Mouse (Mus musculus) embryonic fibroblast, embryonic 13.5 days (primary cell): ENCODE measurements around the gene Olfml2b.

Experiments
- CTCF ChIP-seq: IDR thresholded peaks from 2 replicates; pipeline ENCODE4 v1.5.1; 2011; ENCODE audit warnings: mild to moderate bottlenecking, control low read depth, low read length, moderate library complexity, borderline replicate concordance; ENCODE audit not compliant: insufficient read depth
- POLR2A ChIP-seq: IDR thresholded peaks from 2 replicates; pipeline ENCODE4 v1.6.1; 2011; ENCODE audit warnings: low read depth, mild to moderate bottlenecking, control low read depth, low read length, moderate library complexity

DNA sequence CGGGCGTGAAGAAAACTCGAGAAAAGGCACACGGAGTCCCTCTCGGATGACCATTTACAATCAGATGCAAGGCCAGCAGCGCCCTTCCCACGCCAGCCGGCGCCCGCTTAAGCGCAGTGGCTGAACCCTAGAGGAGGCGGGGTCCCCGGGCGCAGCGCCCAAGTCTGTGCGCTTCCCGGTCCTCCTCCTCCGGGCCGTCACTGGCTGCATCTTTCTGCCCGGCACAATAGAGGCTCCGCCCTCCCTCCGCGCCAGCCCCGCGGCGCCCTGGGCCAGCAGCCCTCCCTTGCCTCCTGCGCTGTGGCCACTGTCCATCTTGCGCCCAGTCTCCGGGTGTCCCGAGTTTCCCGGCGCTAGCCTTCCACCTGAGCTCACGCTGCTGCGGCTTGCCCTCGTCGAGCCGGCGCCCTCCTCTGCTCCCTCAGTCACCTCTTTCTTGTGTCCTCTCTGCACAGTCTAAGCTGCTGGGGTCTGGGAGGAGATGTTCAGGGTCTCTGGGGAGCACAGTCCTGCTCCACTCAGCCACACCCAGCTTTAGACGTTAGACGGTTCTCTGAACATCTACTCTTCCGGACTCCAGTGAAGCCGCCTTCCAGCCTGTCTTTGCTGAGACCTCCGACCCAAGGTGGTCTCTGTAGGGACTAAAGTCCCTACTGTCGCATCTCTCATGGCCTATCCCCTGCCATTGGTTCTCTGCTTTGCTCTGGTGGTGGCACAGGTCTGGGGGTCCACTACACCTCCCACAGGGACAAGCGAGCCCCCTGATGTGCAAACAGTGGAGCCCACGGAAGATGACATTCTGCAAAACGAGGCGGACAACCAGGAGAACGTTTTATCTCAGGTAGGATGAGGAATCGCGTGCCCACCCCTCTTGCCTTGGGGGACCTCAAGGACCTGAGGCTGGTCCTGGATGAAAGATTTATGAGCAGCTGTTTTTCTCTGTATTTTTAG lies at the start of gene Olfml2b:
- no peak for TF ChIP-seq CTCF
- TF ChIP-seq POLR2A = peak; percentile 58
